Mouse (Mus musculus): Measurements from ENCODE around the gene Adgrf5. TPM values are rescaled to one million over a fixed set of nuclear protein-coding genes. Genes with fewer than 3 reads are reported as not detected.

Gene Adgrf5
- total RNA-seq, 2 experiments from 2014 or later = 209 to 282 TPM

GRCm38 (mm10) chr17:43372604-43373003 is 12.4 kb downstream of the Adgrf5 start:
- intact Hi-C loops (cut with DNase I) = no loop called here
- no peak for DNase-seq

- intact Hi-C loops (cut with DNase I) = no loop called here
- no peak for DNase-seq
Observed at GRCm38 (mm10) chr17:43374020-43374419, 13.8 kb downstream of the Adgrf5 start.

GRCm38 (mm10) chr17:43376527-43376926 is 16.3 kb downstream of the Adgrf5 start:
- intact Hi-C loops (cut with DNase I) = no loop called here
- DNase-seq = no peak

GRCm38 (mm10) chr17:43378703-43379102 is 18.5 kb downstream of the Adgrf5 start:
- intact Hi-C loops (cut with DNase I) = no loop called here
- DNase-seq = no peak

GRCm38 (mm10) chr17:43386331-43386730 is 26.1 kb downstream of the Adgrf5 start:
- intact Hi-C loops (cut with DNase I) = no loop called here

GRCm38 (mm10) chr17:43387171-43387570 is 26.9 kb downstream of the Adgrf5 start:
- peak in 1 of 2 experiments; percentile 47 for DNase-seq
- intact Hi-C loops (cut with DNase I) = no loop called here

More at GRCm38 (mm10) chr17:43386331-43386730, 26.1 kb downstream of the Adgrf5 start:
- no peak for DNase-seq

- DNase-seq = peak; percentile 47 to 55
- intact Hi-C loops (cut with DNase I) = no loop called here
Observed at GRCm38 (mm10) chr17:43389256-43389655, 29.0 kb downstream of the Adgrf5 start.

GRCm38 (mm10) chr17:43392191-43392590 is 31.9 kb downstream of the Adgrf5 start:
- intact Hi-C loops (cut with DNase I) = loop anchor here (2.0 kb wide), 1 partner anchor 23 kb away; no protein-coding TSS in a partner anchor

GRCm38 (mm10) chr17:43393669-43394068 is 33.4 kb downstream of the Adgrf5 start:
- DNase-seq = no peak
- intact Hi-C loops (cut with DNase I) = loop anchor here (2.0 kb wide), 1 partner anchor 25 kb away; no protein-coding TSS in a partner anchor

More at GRCm38 (mm10) chr17:43392191-43392590, 31.9 kb downstream of the Adgrf5 start:
- no peak for DNase-seq

- no peak for DNase-seq
- intact Hi-C loops (cut with DNase I) = no loop called here
Observed at GRCm38 (mm10) chr17:43395400-43396258, 35.4 kb downstream of the Adgrf5 start.

- DNase-seq = no peak
- intact Hi-C loops (cut with DNase I) = no loop called here
Observed at GRCm38 (mm10) chr17:43398612-43399011, 38.4 kb downstream of the Adgrf5 start.

- intact Hi-C loops (cut with DNase I) = no loop called here
- DNase-seq = no peak
Observed at GRCm38 (mm10) chr17:43399151-43399550, 38.9 kb downstream of the Adgrf5 start.

GRCm38 (mm10) chr17:43400483-43400882 is 40.2 kb downstream of the Adgrf5 start:
- intact Hi-C loops (cut with DNase I) = loop anchor here (5.0 kb wide), 1 partner anchor 38 kb away; the partner anchor contains the start of gene Adgrf5
- DNase-seq = no peak

GRCm38 (mm10) chr17:43403851-43404250 is 43.6 kb downstream of the Adgrf5 start:
- no peak for DNase-seq
- intact Hi-C loops (cut with DNase I) = loop anchor here (5.0 kb wide), 1 partner anchor 42 kb away; the partner anchor contains the start of gene Adgrf5

- intact Hi-C loops (cut with DNase I) = loop anchor here (5.0 kb wide), 1 partner anchor 42 kb away; the partner anchor contains the start of gene Adgrf5
- no peak for DNase-seq
Observed at GRCm38 (mm10) chr17:43404408-43404807, 44.2 kb downstream of the Adgrf5 start.

- no peak for DNase-seq
- intact Hi-C loops (cut with DNase I) = no loop called here
Observed at GRCm38 (mm10) chr17:43406321-43406720, 46.1 kb downstream of the Adgrf5 start.

GRCm38 (mm10) chr17:43407548-43407947 is 47.3 kb downstream of the Adgrf5 start:
- DNase-seq = no peak
- intact Hi-C loops (cut with DNase I) = no loop called here

GRCm38 (mm10) chr17:43413182-43413581 is 52.9 kb downstream of the Adgrf5 start:
- DNase-seq = no peak
- intact Hi-C loops (cut with DNase I) = no loop called here

- intact Hi-C loops (cut with DNase I) = no loop called here
- DNase-seq = no peak
Observed at GRCm38 (mm10) chr17:43419204-43419603, 59.0 kb downstream of the Adgrf5 start.

- DNase-seq = no peak
- intact Hi-C loops (cut with DNase I) = no loop called here
Observed at GRCm38 (mm10) chr17:43420381-43420780, 60.1 kb downstream of the Adgrf5 start.

- intact Hi-C loops (cut with DNase I) = no loop called here
- DNase-seq = no peak
Observed at GRCm38 (mm10) chr17:43423953-43424352, 63.7 kb downstream of the Adgrf5 start.

- DNase-seq = peak in 1 of 2 experiments; percentile 15
Observed at GRCm38 (mm10) chr17:43431692-43432091, 71.4 kb downstream of the Adgrf5 start.

More at GRCm38 (mm10) chr17:43431692-43432091, 71.4 kb downstream of the Adgrf5 start:
- intact Hi-C loops (cut with DNase I) = loop anchor here (5.0 kb wide), 1 partner anchor 69 kb away; the partner anchor contains the start of gene Adgrf5
